Mouse (Mus musculus): ENCODE measurements around the gene Tmem132d. TPM values are rescaled to one million over a fixed set of nuclear protein-coding genes. Genes with fewer than 3 reads are reported as not detected.

Tmem132d gene
- polyA plus RNA-seq, 1 experiment from 2014 or later: not detected

DNA sequence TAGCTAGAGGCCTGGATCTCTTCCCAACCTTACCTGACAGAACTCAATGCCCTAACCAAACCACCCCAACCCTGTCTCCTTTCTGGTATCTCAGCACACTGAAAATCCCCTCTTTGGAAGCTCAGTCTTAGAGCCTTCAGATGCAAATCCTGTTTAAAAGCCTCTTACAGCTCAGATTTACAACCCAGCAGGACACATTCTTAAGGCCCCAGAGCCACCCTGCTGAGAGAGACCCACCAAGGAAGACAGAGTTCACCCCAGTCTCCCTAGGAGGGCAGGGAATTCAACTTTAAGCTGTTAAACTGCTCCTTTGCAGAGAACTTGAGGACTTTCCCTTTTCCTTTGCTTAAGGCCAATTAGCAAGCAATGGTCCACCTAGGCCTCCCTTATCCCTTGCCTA is 199.8 kb downstream of the Tmem132d start:
- DNase-seq (no peak), ATAC-seq (no peak)
- Histone ChIP-seq H3K4me3 (ENCODE audit: low read depth, low read length) (no peak overlapping the region), H3K9ac (replicated peaks) (no peak overlapping the region), H3K4me2 (ENCODE audit: low read depth, low read length) (no peak overlapping the region), H3K36me3 (replicated peaks; ENCODE audit: insufficient read depth, low read length) (no peaks in the 10 kb centered on the region), H3K27ac (ENCODE audit: low read depth) (no peak overlapping the region), H3K27me3 (ENCODE audit: insufficient read depth, low read length) (no peaks in the 10 kb centered on the region), H3K9me3 (ENCODE audit: low read length) (no peaks in the 10 kb centered on the region), H3K4me1 (ENCODE audit: insufficient read depth) (no peaks in the 10 kb centered on the region)
- TF ChIP-seq EP300 (IDR thresholded peaks at IDR 0.05; ENCODE audit: low read depth): no peak
- TF ChIP-seq CTCF (IDR thresholded peaks at IDR 0.05; ENCODE audit: low read depth): no peak

DNA sequence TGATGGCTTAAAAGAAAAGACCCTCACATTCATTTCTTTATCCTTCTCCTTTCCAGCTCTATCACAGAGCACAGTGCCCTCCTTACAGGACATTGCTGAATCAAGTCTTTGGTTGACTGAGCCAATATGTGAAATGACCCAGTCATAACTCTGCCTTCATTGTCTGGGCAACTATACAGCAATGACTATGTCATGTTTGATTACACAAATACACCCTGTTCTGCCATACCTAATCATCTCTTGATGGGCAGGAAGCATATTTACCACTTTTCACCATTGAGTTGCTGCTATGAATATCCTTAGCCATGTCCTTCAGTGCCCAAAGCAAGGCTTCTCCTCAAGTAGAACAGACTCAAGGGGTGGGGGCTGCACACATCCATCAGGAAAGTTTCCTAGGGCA is 214.6 kb downstream of the Tmem132d start:
- H3K27me3 ChIP-seq (ENCODE audit: insufficient read depth, low read length): no peaks in the 10 kb centered on the region
- H3K36me3 ChIP-seq (replicated peaks; ENCODE audit: insufficient read depth, low read length): no peaks in the 10 kb centered on the region
- no peak overlapping the region for H3K4me2 ChIP-seq (ENCODE audit: low read depth, low read length)

DNA sequence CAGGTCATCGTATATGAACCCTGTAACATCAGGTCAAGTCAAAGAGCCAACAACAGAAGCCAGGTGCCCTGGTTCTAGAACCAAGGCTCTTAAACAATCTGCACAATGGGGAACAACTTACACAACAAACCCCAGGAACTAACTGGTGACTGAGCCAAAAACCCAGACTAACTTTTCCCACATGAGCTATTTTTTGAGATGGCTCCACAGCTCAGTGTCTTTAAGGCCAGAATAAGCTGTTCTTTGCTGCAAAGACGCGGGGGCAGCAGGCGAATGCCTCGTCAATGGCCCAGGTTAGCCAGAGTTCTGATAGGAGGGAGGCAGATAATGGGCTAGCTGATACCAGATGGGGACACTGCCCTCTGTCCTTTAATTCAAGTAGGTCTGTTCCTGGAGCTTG is 221.8 kb downstream of the Tmem132d start:
- Histone ChIP-seq H3K27me3 (ENCODE audit: insufficient read depth, low read length) (no peaks in the 10 kb centered on the region), H3K4me1 (ENCODE audit: insufficient read depth) (no peaks in the 10 kb centered on the region), H3K4me2 (ENCODE audit: low read depth, low read length) (no peak overlapping the region), H3K9me3 (ENCODE audit: low read length) (no peaks in the 10 kb centered on the region), H3K9ac (replicated peaks) (no peak overlapping the region), H3K27ac (ENCODE audit: low read depth) (no peak overlapping the region), H3K4me3 (ENCODE audit: low read depth, low read length) (no peak overlapping the region), H3K36me3 (replicated peaks; ENCODE audit: insufficient read depth, low read length) (no peaks in the 10 kb centered on the region)
- WGBS (ENCODE audit: insufficient replicate concordance): 78% methylated on average over 5 of the region's 5 CpGs
- TF ChIP-seq EP300 (IDR thresholded peaks at IDR 0.05; ENCODE audit: low read depth) (no peak), CTCF (IDR thresholded peaks at IDR 0.05; ENCODE audit: low read depth) (no peak)
- ATAC-seq (no peak), DNase-seq (no peak)

More for the DNA sequence above, 214.6 kb downstream of the Tmem132d start:
- Histone ChIP-seq H3K4me1 (ENCODE audit: insufficient read depth) (no peaks in the 10 kb centered on the region), H3K9ac (replicated peaks) (no peak overlapping the region), H3K4me3 (ENCODE audit: low read depth, low read length) (no peak overlapping the region), H3K9me3 (ENCODE audit: low read length) (no peaks in the 10 kb centered on the region), H3K27ac (ENCODE audit: low read depth) (no peak overlapping the region)
- DNase-seq (no peak), ATAC-seq (no peak)
- TF ChIP-seq EP300 (IDR thresholded peaks at IDR 0.05; ENCODE audit: low read depth) (no peak), CTCF (IDR thresholded peaks at IDR 0.05; ENCODE audit: low read depth) (no peak)

DNA sequence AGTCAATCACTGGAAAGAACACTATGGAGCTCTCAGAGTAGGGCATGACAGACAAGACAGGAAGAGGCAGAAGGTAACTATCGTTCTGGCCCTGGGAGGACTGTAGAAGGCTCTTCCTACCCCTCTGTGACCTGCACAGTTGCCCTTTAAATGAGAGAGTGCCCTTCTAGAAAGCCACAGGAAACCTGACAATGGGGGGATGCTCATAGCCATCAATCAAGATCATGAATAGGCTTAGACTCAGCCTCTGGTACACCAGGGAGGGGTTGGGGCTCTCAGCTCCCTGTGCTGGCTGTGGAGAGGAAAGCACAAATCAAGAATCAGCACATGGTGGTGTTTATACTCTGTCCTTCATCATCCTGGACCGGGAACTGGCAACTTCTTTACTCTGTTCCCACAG is 227.2 kb downstream of the Tmem132d start:
- Histone ChIP-seq H3K27ac (ENCODE audit: low read depth) (no peak overlapping the region), H3K4me1 (ENCODE audit: insufficient read depth) (no peaks in the 10 kb centered on the region), H3K4me3 (ENCODE audit: low read depth, low read length) (no peak overlapping the region), H3K36me3 (replicated peaks; ENCODE audit: insufficient read depth, low read length) (no peaks in the 10 kb centered on the region), H3K9ac (replicated peaks) (no peak overlapping the region), H3K27me3 (ENCODE audit: insufficient read depth, low read length) (no peaks in the 10 kb centered on the region), H3K4me2 (ENCODE audit: low read depth, low read length) (no peak overlapping the region), H3K9me3 (ENCODE audit: low read length) (no peaks in the 10 kb centered on the region)
- ATAC-seq (no peak), DNase-seq (no peak)
- TF ChIP-seq CTCF (IDR thresholded peaks at IDR 0.05; ENCODE audit: low read depth) (no peak), EP300 (IDR thresholded peaks at IDR 0.05; ENCODE audit: low read depth) (no peak)
- 29% methylated on average over 2 of the region's 2 CpGs for WGBS (ENCODE audit: insufficient replicate concordance)

DNA sequence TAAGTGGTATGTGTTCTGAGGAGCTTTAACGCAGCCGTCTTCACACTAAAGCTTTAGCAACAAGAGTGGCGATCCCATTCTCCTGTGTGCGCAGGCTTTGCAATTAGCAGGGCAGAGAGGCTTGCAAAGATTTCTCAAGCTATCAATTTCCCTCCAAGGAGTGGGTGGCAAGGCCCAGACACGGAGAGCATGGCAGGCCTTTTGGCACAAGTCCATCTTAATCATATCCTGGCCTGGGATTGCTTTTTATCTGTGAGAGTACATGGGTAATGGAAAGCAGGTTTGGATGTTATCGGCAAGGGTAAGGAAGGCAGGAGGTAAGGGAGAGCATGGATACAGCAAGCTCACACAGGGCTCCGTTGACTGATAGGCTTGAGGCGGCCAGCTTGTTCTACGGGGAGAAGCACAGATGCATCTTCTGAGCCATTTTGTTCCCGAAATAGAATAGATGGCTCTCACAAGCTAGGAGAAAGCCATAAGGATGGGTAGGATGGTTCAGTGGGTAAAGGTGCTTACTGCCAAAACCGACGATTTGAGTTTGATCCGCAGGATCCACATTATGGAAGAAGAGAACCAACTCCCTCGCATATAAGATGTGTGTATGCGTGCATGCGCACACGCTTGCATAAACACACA is 228.1 kb downstream of the Tmem132d start:
- H3K36me3 ChIP-seq (replicated peaks; ENCODE audit: insufficient read depth, low read length): no peaks in the 10 kb centered on the region
- no peak for ATAC-seq
- TF ChIP-seq EP300 (IDR thresholded peaks at IDR 0.05; ENCODE audit: low read depth) (no peak), CTCF (IDR thresholded peaks at IDR 0.05; ENCODE audit: low read depth) (no peak)
- DNase-seq: no peak
- H3K9me3 ChIP-seq (ENCODE audit: low read length): no peaks in the 10 kb centered on the region
- H3K4me2 ChIP-seq (ENCODE audit: low read depth, low read length): no peak overlapping the region
- no peak overlapping the region for H3K27ac ChIP-seq (ENCODE audit: low read depth)
- H3K9ac ChIP-seq (replicated peaks): no peak overlapping the region
- 80% methylated on average over 17 of the region's 17 CpGs for WGBS (ENCODE audit: insufficient replicate concordance)
- H3K4me1 ChIP-seq (ENCODE audit: insufficient read depth): no peaks in the 10 kb centered on the region
- no peaks in the 10 kb centered on the region for H3K27me3 ChIP-seq (ENCODE audit: insufficient read depth, low read length)
- H3K4me3 ChIP-seq (ENCODE audit: low read depth, low read length): no peak overlapping the region

DNA sequence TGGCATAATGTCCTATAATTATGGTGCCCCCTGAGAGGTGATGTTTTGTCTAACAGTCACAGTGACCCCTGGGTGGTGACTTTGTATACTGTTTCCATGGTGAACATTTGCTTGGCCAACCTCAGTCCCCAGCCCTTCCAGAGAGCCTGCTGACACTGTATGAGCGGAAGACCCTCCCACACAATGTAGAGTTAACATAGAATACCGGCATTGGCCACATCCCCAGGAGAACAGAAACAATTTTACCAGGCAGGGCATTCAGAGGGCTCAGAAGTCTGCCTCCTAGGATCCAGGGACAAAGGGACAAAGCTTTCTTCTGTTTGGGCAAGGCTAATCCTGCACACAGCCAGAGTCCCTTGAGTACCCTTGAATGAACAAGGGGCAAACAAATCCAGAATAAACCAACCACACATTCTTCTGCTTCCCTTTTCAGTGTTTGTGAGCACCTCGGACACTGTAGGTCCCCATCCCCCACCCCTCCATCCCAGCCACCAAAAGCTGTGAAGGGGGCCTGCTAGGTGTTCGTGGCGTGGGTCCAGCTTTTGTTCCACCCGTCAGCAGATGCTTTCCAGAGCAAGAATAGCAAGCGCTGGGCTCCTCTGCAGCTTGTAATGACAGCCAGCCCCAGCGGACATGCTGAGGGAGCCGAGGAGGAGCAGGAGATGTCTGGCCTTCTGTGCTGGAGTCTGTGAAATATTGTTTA is 228.8 kb downstream of the Tmem132d start:
- Histone ChIP-seq H3K27me3 (ENCODE audit: insufficient read depth, low read length) (no peaks in the 10 kb centered on the region), H3K9ac (replicated peaks) (no peak overlapping the region), H3K9me3 (ENCODE audit: low read length) (no peaks in the 10 kb centered on the region), H3K36me3 (replicated peaks; ENCODE audit: insufficient read depth, low read length) (no peaks in the 10 kb centered on the region), H3K4me3 (ENCODE audit: low read depth, low read length) (no peak overlapping the region), H3K27ac (ENCODE audit: low read depth) (no peak overlapping the region), H3K4me1 (ENCODE audit: insufficient read depth) (no peaks in the 10 kb centered on the region), H3K4me2 (ENCODE audit: low read depth, low read length) (no peak overlapping the region)
- TF ChIP-seq EP300 (IDR thresholded peaks at IDR 0.05; ENCODE audit: low read depth) (no peak), CTCF (IDR thresholded peaks at IDR 0.05; ENCODE audit: low read depth) (no peak)
- no peak for DNase-seq
- no peak for ATAC-seq
- 62% methylated on average over 9 of the region's 9 CpGs for WGBS (ENCODE audit: insufficient replicate concordance)
